Mouse (Mus musculus): Measurements from ENCODE around the gene Ifit3. TPM values are rescaled to one million over a fixed set of nuclear protein-coding genes. Genes with fewer than 3 reads are reported as not detected.
A peak's percentile ranks its signal among the peaks of the same experiment; 100 is the strongest.
"Not testable (repeated sequence)": the region's sequence is repeated elsewhere in the genome, so short reads cannot be mapped to it uniquely, and the experiment has no call there.

Gene Ifit3
- 11.6 and 15.3 TPM in 2 replicates for polyA plus RNA-seq (2011; ENCODE audit: insufficient read length, low read depth, missing spikeins)

DNA sequence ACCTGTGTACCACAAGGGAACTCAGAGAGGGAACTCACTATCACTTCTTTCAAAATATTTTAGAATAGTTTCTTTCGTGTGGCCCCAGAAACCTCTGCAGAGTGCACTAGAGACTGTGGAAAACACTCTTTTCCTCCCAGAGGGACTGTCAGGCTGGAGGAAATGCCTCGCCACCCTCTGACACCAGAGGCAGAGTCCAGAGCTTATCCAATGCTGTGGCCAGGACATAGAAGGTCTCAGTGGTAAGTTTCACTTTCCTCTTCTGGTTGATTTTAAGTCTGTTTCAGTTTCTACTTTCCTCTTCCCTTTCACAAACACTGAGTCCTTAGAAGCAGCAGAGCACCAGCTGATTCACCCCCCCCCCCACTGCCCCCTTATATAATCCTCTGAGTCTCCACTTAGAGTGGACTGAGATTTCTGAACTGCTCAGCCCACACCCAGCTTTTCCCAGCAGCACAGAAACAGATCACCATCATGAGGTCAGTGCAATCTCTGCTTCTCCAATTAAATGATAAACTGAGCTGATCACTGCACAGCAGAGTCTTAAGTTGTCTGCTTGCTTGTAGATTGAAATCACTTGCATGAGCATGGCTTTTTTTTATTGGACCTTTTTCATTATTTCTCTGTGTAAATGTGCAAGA lies at the start of gene Ifit3:
Ifit3 (plus strand) TSS at position 406 of the 641 bp plus-strand sequence.
- H3K27ac ChIP-seq (ENCODE audit: insufficient read depth, low read length); H3K4me3 ChIP-seq (ENCODE audit: insufficient read depth, low read length); H3K4me1 ChIP-seq (ENCODE audit: control insufficient read depth, insufficient read depth, low read length): not testable (repeated sequence)

- Histone ChIP-seq H3K27ac (ENCODE audit: insufficient read depth, low read length) (no peak overlapping the region), H3K4me3 (ENCODE audit: insufficient read depth, low read length) (no peak overlapping the region), H3K4me1 (ENCODE audit: control insufficient read depth, insufficient read depth, low read length) (no peaks in the 10 kb centered on the region)
- TF ChIP-seq POLR2A (IDR thresholded peaks at IDR 0.05; ENCODE audit: low read depth, low read length) (no peak), CTCF (IDR thresholded peaks at IDR 0.05; ENCODE audit: borderline replicate concordance, insufficient read depth, low read length) (no peak)
Observed at GRCm38 (mm10) chr19:34539422-34539821, 43.9 kb upstream of the Ifit3 start.

DNA sequence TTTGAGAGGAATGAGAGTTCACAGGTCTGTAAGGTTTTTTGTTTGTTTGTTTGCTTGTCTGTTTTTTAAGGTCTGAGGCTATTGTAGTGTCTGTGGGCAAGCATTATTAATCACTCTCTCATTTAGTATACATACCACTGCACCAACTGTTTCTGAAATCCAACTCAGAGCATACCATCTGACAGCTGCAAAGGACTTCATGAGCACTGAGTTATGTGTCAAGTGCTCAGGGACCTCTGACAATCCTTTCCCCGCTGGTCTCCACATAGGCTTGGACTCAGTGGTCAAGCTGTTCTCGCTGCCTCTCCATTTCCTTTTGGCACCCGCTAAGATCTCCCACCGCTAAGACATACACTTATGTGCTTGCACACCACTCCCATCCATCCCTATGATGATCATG lies 37.1 kb upstream of the Ifit3 start:
- no peak overlapping the region for H3K27ac ChIP-seq (ENCODE audit: insufficient read depth, low read length)
- no peak for TF ChIP-seq CTCF (IDR thresholded peaks at IDR 0.05; ENCODE audit: borderline replicate concordance, insufficient read depth, low read length)
- no peak for TF ChIP-seq POLR2A (IDR thresholded peaks at IDR 0.05; ENCODE audit: low read depth, low read length)
- no peaks in the 10 kb centered on the region for H3K4me1 ChIP-seq (ENCODE audit: control insufficient read depth, insufficient read depth, low read length)
- H3K4me3 ChIP-seq (ENCODE audit: insufficient read depth, low read length) = no peak overlapping the region

DNA sequence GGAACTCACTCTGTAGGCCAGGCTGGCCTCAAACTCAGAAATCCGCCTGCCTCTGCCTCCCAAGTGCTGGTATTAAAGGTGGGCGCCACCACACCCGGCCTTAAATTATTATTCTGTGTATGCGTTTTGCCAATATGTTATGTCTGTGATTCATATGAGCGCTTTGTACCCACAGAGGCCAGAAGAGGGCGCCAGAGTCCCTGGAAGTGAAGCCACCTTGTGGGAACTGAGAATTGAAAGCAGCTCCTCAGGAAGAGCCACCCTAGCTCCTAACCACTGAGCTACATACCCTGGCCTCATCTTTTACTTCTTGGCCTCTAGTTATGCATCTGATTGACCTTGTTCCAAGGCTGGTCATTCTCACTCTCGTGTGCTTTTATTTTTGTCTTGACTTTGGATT lies 35.4 kb upstream of the Ifit3 start:
- TF ChIP-seq POLR2A (IDR thresholded peaks at IDR 0.05; ENCODE audit: low read depth, low read length) (no peak), CTCF (IDR thresholded peaks at IDR 0.05; ENCODE audit: borderline replicate concordance, insufficient read depth, low read length) (peak; percentile 45)
- no peak overlapping the region for H3K27ac ChIP-seq (ENCODE audit: insufficient read depth, low read length)
- H3K4me1 ChIP-seq (ENCODE audit: control insufficient read depth, insufficient read depth, low read length) = peaks cover 2% of the 10 kb centered on the region; the same call in 1 of the 2 replicates
- H3K4me3 ChIP-seq (ENCODE audit: insufficient read depth, low read length) = no peak overlapping the region

- Histone ChIP-seq H3K4me3 (ENCODE audit: insufficient read depth, low read length) (no peak overlapping the region; the same call in 1 of the 2 replicates), H3K27ac (ENCODE audit: insufficient read depth, low read length) (peak overlapping the region; percentile 40), H3K4me1 (ENCODE audit: control insufficient read depth, insufficient read depth, low read length) (peaks cover 9% of the 10 kb centered on the region)
- no peak for TF ChIP-seq POLR2A (IDR thresholded peaks at IDR 0.05; ENCODE audit: low read depth, low read length)
- TF ChIP-seq CTCF (IDR thresholded peaks at IDR 0.05; ENCODE audit: borderline replicate concordance, insufficient read depth, low read length) = no peak
Observed at GRCm38 (mm10) chr19:34550205-34550533, 33.2 kb upstream of the Ifit3 start.

GRCm38 (mm10) chr19:34550534-34551223 lies 32.7 kb upstream of the Ifit3 start, which contains the start of gene Ifit2:
Gene Ifit2, plus strand, starts transcription at chr19:34550694.
- peaks cover 9% of the 10 kb centered on the region for H3K4me1 ChIP-seq (ENCODE audit: control insufficient read depth, insufficient read depth, low read length)
- H3K27ac ChIP-seq (ENCODE audit: insufficient read depth, low read length) = peak within 1 kb of the TSS; percentile 95
- peak within 1 kb of the TSS; percentile 54 for H3K4me3 ChIP-seq (ENCODE audit: insufficient read depth, low read length)
- TF ChIP-seq CTCF (IDR thresholded peaks at IDR 0.05; ENCODE audit: borderline replicate concordance, insufficient read depth, low read length) (peak; percentile 54; the same call in 1 of the 2 replicates), POLR2A (IDR thresholded peaks at IDR 0.05; ENCODE audit: low read depth, low read length) (peak; percentile 40)

GRCm38 (mm10) chr19:34551981-34552380 lies 31.4 kb upstream of the Ifit3 start:
- TF ChIP-seq POLR2A (IDR thresholded peaks at IDR 0.05; ENCODE audit: low read depth, low read length) = no peak
- TF ChIP-seq CTCF (IDR thresholded peaks at IDR 0.05; ENCODE audit: borderline replicate concordance, insufficient read depth, low read length) = no peak
- Histone ChIP-seq H3K27ac (ENCODE audit: insufficient read depth, low read length) (peak overlapping the region; percentile 95), H3K4me3 (ENCODE audit: insufficient read depth, low read length) (peak overlapping the region; percentile 44), H3K4me1 (ENCODE audit: control insufficient read depth, insufficient read depth, low read length) (peaks cover 9% of the 10 kb centered on the region)

DNA sequence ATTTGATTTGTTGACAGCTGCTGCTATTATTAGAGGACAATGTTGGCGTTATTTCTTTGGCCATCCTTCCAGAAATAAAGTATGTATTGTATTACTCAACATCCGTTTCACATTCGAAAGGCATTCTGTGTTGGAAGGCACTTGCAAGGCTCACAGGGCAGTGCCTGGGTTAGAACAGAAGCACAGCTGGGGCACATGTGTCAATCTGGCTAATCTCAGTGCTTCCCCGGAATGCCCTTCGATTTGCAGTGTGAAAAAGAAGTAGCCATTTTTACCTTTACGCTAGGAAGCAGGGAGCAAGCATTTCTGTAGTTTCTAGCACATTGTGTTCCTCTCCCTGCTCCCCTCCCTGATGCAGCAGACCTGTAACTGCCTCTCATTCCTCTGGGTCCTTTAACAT lies 30.3 kb upstream of the Ifit3 start:
- Histone ChIP-seq H3K4me3 (ENCODE audit: insufficient read depth, low read length) (no peak overlapping the region), H3K27ac (ENCODE audit: insufficient read depth, low read length) (peak overlapping the region; percentile 95), H3K4me1 (ENCODE audit: control insufficient read depth, insufficient read depth, low read length) (peaks cover 9% of the 10 kb centered on the region)
- TF ChIP-seq POLR2A (IDR thresholded peaks at IDR 0.05; ENCODE audit: low read depth, low read length) (peak; percentile 30; the same call in 1 of the 2 replicates), CTCF (IDR thresholded peaks at IDR 0.05; ENCODE audit: borderline replicate concordance, insufficient read depth, low read length) (no peak)

DNA sequence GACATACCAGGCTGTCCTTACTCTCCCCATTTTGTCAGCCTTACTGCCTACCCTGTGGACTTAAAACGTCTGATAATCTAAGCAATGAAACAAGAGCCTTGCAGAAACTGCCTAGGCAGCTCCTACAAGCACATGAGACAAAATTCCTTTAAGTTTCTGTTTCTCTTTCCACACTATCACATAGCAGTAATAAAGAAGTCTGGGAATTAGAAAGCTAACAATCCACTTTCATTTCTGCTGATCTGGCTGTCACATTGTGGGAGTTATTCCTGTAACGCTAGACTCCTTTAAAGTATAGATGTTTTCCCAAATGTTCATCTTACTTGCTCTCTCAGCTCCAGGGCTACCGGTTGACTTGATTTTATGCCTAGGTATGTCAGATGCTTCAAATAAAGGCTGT lies 29.8 kb upstream of the Ifit3 start:
- TF ChIP-seq CTCF (IDR thresholded peaks at IDR 0.05; ENCODE audit: borderline replicate concordance, insufficient read depth, low read length) = no peak
- TF ChIP-seq POLR2A (IDR thresholded peaks at IDR 0.05; ENCODE audit: low read depth, low read length) = no peak
- peaks cover 9% of the 10 kb centered on the region for H3K4me1 ChIP-seq (ENCODE audit: control insufficient read depth, insufficient read depth, low read length)
- peak overlapping the region; percentile 91 for H3K27ac ChIP-seq (ENCODE audit: insufficient read depth, low read length)

GRCm38 (mm10) chr19:34554061-34554460 lies 29.3 kb upstream of the Ifit3 start:
- Histone ChIP-seq H3K27ac (ENCODE audit: insufficient read depth, low read length) (peak overlapping the region; percentile 91; the same call in 1 of the 2 replicates), H3K4me3 (ENCODE audit: insufficient read depth, low read length) (no peak overlapping the region), H3K4me1 (ENCODE audit: control insufficient read depth, insufficient read depth, low read length) (peaks cover 9% of the 10 kb centered on the region)
- TF ChIP-seq CTCF (IDR thresholded peaks at IDR 0.05; ENCODE audit: borderline replicate concordance, insufficient read depth, low read length) (no peak), POLR2A (IDR thresholded peaks at IDR 0.05; ENCODE audit: low read depth, low read length) (no peak)

More for the DNA sequence above, 29.8 kb upstream of the Ifit3 start:
- no peak overlapping the region for H3K4me3 ChIP-seq (ENCODE audit: insufficient read depth, low read length)

All from embryonic fibroblast, embryonic 13.5 days (primary cell).